Mouse (Mus musculus) megakaryocyte-erythroid progenitor cell, adult 5-6 weeks (primary cell): ENCODE data around the gene Ppy. TPM values are rescaled to one million over a fixed set of nuclear protein-coding genes. Genes with fewer than 3 reads are reported as not detected.

ENCODE experiments used
- ATAC-seq: replicated peaks from 2 replicates; pipeline ENCODE4 v1.8.0; 2016; ENCODE audit warnings: mild to moderate bottlenecking, inconsistent platforms; ENCODE audit not compliant: severe bottlenecking, poor library complexity, low FRiP score, low TSS enrichment
- total RNA-seq, 2 experiments: library from RNA; stranded (forward) in 1 of 2; stranded (reverse) in 1 of 2; fragments of 200-1000, 215-1000 nt in 1 of 2; fragments of >200 nt in 1 of 2; fragmentation: Nextera tagmentation in 1 of 2; gene quantifications; 2 replicates each; pipeline ENCODE4 v1.2.3; 2014 to 2017

The Ppy gene
- total RNA-seq (2014; fragmentation: Nextera tagmentation) (not detected in 2 replicates), total RNA-seq (2017) (not detected in 2 replicates)

- ATAC-seq = no peak
Measured at GRCm38 (mm10) chr11:102101219-102101618, at the start of gene Ppy. Ppy (minus strand) TSS chr11:102101319.

- no peak for ATAC-seq
Measured at GRCm38 (mm10) chr11:102147213-102147989, 46.3 kb upstream of the Ppy start.

DNA sequence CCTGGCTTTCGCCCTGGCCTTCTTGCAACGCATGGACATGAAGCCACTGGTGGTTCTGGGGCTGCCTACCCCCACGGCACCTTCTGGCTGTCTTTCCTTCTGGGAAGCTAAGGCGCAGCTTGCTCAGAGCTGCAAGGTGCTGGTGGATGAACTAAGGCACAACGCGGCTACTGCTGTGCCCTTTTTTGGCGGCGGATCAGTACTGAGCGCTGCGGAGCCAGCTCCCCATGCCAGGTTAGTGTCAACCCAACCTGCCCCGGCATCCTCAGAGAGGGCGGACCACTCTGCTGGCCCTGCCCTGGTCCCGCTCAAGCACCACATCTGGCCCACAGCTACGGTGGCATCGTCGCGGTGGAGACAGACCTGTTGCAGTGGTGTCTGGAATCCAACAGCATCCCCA lies 45.4 kb upstream of the Ppy start:
- ATAC-seq = peak; percentile 6

GRCm38 (mm10) chr11:102146005-102146404 lies 44.9 kb upstream of the Ppy start:
- peak; percentile 64 for ATAC-seq

- ATAC-seq = no peak
Measured at GRCm38 (mm10) chr11:102145471-102146001, 44.4 kb upstream of the Ppy start, which contains the start of gene Nags. Nags (plus strand) TSS chr11:102145513.

- ATAC-seq = peak; percentile 51
Measured at GRCm38 (mm10) chr11:102144957-102145470, 43.9 kb upstream of the Ppy start.

DNA sequence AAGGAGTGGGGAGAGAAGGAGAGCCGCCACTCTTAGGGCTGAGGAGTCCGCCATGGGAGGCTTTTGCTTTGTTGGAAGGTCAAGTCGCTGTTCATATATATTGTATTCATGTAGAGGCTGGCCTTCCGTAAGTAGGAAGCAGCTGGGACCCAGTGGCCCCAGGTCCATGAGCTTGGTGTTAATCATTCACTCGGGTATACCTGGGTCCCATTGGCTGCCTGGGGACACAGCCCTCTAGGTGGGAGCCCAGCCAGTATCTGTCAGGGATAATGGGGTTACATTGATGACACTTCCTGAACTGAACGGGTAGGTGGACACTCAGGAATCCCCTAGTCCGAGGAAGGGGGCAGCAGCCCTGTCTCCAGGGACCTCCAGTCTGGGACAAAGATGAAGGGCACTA lies 41.2 kb upstream of the Ppy start:
- no peak for ATAC-seq

- ATAC-seq = no peak; the same call in 1 of the 2 replicates
Measured at GRCm38 (mm10) chr11:102140508-102140907, 39.4 kb upstream of the Ppy start.

DNA sequence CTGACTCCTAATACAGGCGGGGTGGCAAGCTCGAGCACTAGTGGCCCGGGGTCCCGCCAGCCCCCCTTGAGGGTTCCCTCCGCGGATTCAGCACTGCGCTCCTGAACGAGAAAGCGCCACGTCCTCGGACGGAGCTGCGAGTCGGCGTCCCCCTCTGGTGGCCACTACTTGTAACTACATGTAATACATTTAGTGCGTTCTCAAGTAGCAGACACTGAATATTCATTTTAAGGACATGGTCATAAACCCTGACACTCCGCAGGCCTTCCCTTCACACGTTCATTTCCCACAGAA lies 37.3 kb upstream of the Ppy start:
- ATAC-seq = peak; percentile 71

- ATAC-seq = 0 out of 2 replicates have a peak, but pooled peaks have one; percentile 42
Measured at GRCm38 (mm10) chr11:102137625-102138446, 36.7 kb upstream of the Ppy start.

DNA sequence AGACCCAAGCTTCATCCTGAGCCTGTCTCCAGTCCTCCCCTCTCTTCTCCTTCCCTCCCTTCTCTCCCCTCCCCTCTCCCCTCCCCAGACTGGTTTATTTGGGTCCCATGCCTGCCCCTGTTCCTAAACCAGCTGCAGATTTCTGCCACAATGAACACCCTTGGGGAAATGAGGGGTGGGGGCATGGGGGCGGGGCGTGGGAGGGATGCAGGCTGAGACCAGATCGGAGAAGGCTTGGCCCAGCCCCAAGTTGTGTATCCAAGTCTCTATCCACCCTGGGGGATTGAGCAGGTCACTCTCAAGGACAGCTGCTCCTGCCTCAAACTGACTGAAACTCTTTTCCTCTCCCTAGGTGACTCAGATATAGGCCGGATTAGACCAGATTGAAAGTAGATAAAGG lies 33.4 kb upstream of the Ppy start:
- no peak for ATAC-seq

DNA sequence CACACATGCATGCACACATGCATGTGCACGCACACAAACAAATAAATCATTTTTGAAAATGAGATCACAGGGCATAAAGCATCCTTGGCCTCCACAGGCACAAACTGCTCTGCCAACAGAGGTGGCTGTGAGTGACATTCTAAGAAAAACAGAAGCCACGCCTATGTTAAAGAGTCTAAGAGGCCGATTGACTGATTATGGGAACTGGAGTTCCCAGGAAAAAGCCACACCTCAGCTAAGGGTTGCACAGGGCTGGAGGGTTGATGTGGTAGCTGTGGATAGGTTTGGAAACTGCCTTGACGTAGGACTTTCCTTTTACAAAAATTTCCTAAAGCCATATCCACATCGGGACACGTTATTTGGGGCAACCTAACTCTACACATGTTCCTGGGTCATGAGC lies 16.3 kb upstream of the Ppy start:
- ATAC-seq = no peak

GRCm38 (mm10) chr11:102116241-102116640 lies 15.1 kb upstream of the Ppy start:
- ATAC-seq = no peak

GRCm38 (mm10) chr11:102111576-102111975 lies 10.5 kb upstream of the Ppy start:
- ATAC-seq = no peak

GRCm38 (mm10) chr11:102107732-102108131 lies 6.6 kb upstream of the Ppy start, which contains the start of gene Pyy:
Pyy (minus strand) TSS chr11:102107832.
- ATAC-seq = no peak

DNA sequence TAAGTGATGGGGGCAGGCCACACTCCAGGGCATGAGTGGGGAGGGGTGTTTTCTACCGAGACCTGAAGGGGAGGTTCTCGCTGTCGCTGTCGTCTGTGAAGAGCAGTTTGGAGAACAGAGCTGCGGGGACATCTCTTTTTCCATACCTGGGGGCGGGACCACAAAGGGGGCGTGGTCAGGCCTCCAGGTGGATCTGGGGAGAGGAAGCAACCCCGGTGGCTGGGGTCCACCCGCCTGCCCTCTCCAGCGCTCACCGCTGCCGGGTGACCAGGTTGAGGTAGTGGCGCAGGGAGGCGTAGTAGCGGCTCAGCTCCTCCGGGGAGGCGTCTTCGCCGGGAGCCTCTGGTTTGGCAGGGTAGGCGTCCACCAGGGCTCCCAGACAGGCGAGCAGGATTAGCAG lies 5.8 kb upstream of the Ppy start:
- no peak for ATAC-seq

DNA sequence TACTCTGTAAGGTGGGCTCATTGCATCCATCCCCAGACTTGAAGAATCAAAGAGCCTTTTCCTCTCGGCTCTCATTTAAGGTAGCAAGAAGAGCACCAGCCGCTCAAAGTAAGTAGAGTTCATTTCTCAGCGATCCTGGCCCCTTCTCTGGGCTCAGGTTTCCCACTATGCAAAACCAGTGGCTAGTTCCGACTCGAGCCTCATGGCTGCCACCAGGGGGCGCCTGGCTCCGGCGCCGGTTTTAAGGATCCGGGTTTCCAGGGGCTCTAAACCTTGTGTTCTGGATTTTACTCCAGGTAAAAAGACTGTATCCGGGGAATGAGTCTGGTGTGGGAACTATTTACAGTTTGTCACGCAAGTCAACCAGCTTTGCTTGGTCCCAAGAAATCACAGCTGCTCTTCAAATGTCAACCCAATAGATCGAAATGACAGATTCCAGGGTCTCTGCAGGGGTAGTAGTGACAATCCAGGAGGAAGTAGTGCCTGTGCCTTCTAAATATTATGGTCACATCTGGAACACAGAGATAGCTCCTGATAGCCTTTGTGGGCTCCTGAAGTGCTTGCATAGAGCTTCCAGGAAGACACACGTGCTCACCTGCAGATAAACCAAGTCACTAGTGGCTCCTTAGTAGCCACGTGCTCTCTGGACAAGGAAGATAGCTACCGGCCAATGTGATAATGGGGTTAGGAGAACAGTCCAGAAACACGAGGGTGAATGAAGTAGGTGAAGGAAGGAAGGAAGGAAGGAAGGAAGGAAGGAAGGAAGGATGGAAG lies 1.6 kb upstream of the Ppy start:
- peak; percentile 50; the same call in 1 of the 2 replicates for ATAC-seq

DNA sequence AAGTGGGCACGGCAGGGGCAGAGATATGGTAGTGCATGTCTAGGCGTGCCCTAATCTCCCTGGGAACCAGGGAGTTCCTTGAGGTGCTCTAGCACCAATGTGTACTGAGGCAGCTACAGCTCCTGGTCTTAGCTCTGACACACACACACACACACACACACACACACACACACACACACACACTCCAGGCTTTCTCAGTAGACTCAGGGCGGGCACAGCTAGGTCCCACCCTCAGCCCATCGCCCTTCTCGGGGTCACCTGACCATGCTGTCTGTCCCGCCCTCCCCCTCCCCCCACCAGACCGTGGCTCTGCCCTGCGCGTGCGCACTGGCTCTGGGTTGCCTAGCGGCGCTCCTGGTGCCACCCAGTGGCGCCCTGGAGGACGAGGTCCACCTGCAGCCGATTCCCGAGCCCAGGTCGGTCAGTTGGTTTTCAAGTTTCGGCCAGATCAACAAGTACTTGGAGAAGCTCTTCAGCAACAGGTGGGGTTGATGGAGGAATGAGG lies 4.2 kb downstream of the Ppy start:
- peak; percentile 75 for ATAC-seq

GRCm38 (mm10) chr11:102096446-102096845 lies 4.7 kb downstream of the Ppy start:
- no peak for ATAC-seq
